Mouse (Mus musculus): ENCODE results near the gene Prkce.

Gene Prkce

DNA sequence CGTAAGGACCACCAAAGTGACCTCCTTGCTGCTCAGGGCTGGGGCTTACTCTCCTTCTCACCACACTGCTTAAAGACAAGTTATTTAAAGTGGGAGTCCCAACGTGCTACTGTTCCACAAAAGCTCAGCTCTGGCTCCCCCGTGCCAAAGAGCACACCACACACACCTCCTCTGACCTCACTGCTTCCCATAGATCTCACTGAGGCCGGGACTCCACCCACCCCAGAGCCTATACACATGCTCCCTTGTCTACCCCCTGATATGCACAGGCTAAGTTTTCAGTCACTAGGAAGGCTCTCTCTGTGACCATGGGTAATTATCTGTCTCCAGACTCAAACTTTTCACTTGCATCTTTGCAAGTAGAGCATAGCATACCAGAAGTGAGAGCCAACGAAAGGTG is 170.7 kb downstream of the Prkce start:
- DNase-seq = no peak

- no peak for DNase-seq
Measured at GRCm38 (mm10) chr17:86344032-86344431, 176.4 kb downstream of the Prkce start.

DNA sequence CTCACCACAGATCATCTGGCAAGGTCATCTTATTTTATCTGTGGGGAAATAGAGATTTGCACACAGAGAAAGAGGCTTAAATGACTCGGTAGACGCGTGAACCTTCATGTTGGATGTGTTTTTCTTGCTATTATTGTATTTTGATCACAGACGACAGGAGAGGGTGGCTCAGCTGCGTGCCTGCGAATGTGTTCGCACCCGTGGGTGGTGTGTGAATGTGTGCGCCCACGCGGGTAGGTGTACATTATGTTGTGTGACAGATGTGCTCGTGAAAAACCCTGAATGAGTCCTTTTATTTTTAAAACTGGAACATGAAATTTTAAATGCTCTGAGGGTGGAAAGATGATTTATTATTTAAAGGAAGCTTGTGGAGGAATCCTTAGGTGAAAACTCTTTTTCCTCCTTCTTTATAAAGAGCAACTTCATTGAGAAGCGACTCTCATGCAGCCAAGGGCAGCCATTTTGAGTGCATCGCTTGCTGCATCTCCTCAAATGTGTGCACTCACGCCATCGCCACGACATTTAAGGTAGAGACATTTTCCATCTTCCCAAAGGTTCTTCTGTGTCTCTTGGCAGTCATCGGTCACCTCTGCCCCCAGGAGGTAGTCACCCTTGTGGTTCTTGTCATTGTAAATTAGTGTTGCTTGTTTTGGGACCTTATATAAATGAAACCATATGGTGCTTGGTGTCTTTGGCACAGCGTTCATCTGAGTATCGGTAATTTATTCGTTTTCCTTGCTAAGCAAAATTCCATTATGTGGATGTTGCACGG is 177.8 kb downstream of the Prkce start:
- DNase-seq = no peak

DNA sequence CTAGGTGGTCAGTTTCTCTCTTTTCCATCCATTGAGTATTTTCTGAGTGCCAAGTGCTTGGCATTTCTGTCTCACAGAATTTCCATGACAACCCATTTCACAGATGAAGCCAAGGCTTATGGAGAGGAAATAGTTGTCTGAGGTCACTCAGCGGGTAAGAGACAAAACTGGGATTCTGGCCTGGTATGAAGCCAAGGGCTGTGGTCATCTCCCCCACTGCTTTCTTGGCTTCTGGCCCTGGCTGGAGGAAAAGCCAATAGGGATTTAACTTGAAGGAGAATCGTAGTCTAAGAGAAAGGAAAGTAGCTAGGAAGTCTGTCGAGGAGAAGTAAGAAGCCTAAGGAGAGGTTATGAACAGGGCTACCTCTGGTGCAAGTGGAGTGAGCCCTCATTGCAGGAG is 182.7 kb downstream of the Prkce start:
- peak; percentile 91 for DNase-seq

DNA sequence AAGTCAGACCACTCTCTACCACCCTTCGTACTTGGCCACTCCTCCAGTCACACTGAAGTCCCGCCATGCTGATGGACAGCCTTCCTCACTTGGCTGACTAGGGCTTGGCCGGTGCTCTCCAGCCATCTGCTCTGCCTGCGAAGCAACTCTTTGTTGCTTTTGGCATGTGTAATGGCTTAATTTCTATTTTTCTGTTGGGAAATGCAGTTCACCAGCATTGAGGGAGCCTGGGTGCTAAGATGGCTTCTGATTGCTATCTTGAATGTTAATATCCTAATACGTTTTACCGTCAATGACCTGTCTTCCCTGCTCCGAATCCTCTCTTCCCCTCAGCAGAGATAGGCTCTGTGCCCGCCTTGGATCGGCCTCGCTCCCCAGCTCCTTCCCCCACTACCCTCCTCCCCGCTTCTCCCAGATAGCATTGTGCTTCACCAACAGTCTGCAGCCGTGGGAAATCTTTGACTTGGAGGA is 183.2 kb downstream of the Prkce start:
- DNase-seq = peak; percentile 57

DNA sequence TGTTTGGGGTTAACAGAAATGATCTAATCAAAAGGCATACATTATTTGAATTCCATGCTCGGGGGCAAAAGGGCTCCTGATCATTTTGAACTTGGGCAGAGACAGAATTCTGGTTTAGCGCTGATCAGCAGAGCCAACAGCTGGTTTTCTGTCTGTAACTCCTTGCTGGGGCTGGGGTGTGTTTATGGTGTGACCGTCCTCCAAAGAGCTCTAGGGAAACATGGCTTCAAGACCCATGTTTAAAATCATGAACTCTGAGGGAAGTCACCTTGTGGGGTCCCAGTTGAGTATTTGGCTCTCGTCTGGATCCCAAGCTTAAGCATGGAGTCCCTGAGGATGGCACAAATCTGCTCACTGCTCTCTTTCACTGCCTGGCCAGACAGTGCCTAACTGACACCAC is 183.7 kb downstream of the Prkce start:
- DNase-seq = peak; percentile 25

DNA sequence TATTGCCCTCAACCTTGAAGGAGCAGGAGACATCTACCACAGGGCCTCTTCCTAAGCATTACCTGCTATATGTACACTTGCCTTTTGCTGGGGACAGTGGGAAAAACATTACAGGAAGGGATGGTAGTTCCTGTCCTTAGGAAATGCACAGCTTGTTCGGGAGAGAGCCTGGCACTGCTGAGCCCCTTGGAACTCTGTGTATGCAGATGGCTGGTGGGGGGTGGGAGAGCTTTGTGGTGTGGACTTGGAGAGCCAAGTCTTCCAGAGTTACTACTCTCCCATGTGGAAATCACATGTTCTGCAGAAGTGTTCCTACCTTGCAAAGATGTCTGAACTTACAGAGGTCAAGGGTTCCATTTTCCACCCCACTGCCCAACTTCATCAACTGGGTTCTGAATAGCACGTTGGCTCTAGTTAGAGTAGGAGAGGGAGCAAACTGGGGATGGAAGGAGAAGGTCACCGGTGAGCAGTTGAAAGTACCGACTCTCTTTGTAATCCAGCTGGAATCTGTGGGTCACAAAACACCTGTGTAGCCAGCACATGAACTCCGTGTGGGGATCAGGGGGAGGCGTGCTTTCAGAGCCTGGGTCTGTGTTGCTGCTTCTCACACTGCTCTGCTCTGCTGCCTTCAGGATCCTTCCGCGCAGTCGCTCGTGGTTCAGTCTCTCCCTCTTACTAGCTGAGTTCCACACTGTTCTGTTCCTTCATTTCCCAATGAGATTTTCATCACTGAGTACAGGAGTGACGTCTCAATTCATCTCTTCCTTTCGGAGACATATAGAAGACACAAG is 184.9 kb downstream of the Prkce start:
- no peak for DNase-seq

DNA sequence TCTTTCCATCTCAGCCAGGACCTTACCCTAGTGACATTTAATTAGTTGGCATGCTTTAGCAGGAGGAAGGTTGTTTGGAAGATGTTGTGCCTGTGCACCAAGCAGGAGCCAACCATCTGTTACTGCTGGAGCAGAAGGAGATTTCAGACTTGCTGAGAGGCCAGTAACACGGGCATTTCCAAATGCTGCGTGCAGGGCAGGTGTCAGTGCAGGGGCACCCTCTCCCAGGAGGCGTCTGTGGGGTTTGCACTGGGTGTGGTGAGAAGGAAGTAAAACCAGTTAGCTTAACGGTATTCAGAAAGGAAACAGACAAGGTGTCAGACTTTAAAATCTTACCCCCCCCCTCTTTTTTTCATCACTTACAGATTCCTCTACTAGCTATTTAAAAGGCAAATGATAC is 186.1 kb downstream of the Prkce start:
- no peak for DNase-seq

DNA sequence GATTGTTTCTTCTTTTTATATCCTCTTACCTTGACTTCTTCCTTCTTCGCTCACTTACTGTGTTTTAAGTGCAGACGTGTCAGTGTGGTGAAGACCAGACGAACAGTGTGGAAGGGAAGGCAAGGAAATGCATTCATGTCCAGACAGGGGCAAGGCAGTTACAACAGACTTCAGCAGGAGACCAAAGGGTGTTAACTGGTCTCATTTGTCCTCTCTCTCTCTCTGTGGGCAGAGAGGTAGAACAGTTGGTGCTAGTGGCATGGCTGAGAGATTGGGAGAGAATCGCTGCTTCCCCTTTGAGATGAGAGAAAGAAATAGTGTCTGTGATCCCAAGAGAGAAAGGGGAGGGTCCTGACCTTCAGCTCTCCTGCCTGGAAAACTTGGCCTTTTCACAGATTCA is 186.5 kb downstream of the Prkce start:
- no peak for DNase-seq

- DNase-seq = no peak
Measured at GRCm38 (mm10) chr17:86354896-86355295, 187.3 kb downstream of the Prkce start.

DNA sequence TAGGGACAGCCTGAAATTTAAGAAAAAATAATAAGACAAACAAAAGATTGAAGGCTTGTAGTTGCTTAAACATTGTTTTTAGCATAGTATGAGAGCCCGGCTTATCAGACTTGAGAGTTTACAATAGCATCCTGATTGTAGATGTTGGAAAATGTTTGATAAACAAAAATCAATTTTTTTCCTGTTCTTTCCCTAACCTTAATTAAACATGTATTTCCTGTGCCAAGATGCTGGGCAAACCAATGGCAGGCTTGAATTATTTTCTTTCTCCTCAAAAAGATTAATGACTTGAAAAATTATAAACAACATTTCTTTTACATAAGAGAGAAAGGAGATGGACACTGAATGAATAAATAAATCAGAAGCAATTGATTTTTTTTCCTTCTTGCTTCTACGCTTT is 187.7 kb downstream of the Prkce start:
- DNase-seq = no peak

DNA sequence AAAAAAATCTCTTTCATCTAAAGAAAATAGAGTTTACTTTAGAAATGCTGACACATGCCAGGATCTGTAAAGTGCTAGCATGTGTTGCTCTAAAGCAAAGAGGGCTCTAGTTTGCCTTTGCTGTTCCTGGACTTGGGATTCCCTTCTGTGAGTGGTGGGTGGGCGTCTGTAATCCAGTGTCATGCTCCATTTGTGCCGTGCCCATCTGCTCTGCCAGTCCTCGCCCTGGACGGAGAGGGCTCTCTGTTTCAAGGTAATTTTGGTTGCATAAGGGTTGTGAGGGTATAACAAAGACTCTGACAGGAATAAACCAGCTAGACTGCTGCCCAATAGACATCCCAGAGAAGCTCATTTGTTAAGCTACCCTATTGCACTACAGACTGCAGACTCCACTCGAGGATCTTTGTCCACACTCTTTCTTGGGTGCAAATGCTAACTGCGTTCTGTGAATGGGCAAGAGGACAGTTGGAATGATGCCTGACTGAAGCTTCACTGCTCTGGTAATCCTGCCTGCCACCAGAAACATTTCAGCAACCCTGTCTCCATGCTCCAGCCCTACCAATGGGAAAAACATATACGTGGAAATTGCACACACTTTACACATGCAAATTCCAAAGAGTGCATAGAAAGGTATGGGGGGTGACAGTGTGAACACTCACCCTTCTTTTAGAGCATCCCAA is 188.3 kb downstream of the Prkce start:
- no peak for DNase-seq

DNA sequence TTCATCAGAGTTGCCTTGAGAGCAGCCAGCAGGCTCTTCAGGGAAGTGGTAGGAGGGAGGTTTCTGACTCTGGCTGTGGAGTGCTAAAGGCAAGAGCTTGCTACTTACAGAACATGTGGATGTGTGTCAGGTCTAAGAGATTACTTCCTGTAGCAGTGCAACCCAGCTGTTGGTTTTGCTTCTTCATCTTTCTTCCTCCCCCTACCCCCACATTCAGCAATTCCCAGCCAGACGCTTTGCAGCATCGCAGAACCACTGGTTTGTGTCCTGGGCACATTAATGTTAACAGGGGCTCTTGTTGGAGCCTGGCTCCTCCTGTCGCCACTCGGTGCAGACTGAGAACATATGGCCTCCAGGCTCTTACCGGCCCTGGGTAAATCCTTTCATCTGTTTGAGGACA is 190.8 kb downstream of the Prkce start:
- DNase-seq = no peak

DNA sequence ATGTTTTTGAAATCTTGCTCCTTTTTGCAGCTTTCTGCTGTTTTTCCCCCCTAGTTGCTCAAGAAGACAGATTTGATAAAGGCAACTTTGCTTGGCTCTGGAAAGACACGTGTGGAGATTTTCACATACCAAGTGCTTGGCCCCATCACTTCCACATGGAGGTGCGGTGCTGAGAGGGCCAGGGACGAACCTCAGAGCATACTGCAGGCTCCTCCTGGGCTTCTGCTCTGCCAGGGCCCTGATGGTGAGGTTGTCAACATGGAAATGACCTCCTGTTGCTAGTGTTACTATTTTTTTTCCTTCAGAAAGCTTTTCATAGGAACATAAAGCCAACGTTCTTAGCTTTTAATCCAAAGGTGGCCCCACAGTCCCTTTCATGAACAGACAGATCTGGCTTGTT is 191.3 kb downstream of the Prkce start:
- no peak for DNase-seq

- no peak for DNase-seq
Measured at GRCm38 (mm10) chr17:86360849-86361248, 193.3 kb downstream of the Prkce start.

- no peak for DNase-seq
Measured at GRCm38 (mm10) chr17:86363356-86363755, 195.8 kb downstream of the Prkce start.

DNA sequence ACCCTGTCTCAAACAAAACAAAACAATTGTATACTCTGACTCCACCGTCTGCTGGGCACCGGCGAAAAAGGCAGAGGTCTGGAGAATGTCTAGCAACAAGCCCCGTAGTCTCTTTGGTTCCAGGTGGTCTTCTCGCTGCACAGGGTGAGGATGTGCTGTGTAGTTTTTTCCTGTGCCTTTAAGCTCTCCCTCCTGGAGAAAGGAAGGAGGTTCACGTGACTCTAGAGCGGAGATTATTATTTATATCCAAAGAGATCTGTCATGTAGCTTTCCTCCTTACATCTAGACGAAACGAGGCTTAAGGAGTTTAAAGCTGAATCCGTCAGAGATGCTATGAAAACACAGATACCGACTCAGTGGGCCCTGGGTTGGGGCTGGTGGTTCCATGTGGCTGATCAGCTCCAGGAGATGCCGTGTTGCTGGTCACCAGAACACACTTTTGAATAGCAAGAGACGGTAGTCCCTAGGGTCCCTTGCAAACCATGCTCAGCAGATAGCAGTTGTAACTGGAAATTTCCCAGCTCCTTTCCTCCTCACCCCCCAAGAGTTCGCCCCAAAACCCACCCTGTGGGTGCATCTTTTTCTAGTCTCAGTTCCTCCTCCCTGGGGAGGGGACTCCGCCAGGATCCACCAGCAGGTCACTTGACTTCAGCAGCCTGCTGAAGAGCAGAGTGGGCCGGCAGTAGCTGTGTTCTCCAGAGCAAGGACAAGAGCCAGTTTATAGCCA is 196.9 kb downstream of the Prkce start:
- no peak for DNase-seq

DNA sequence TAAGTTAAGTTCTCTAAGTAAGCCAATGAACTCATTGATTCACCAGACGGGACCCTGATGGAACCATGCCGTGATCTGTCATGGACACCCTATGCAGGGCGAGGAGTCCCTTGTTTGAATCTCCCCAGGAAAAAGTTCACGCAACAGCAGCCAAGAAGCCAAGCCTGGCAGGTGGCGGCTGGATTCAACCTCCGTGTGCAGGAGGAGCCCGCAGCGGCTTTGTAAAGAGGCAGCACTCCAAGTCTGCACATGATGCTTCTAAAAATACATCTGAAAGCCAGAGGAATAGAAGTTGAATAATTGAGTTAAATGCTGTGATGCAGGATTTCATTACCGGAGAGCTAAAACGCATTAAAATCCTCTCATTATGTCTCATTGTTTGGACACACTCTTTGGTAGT is 199.3 kb downstream of the Prkce start:
- DNase-seq = no peak

- no peak for DNase-seq
Measured at GRCm38 (mm10) chr17:86367676-86368075, 200.1 kb downstream of the Prkce start.

GRCm38 (mm10) chr17:86370106-86370742 is 202.6 kb downstream of the Prkce start:
- no peak for DNase-seq

DNA sequence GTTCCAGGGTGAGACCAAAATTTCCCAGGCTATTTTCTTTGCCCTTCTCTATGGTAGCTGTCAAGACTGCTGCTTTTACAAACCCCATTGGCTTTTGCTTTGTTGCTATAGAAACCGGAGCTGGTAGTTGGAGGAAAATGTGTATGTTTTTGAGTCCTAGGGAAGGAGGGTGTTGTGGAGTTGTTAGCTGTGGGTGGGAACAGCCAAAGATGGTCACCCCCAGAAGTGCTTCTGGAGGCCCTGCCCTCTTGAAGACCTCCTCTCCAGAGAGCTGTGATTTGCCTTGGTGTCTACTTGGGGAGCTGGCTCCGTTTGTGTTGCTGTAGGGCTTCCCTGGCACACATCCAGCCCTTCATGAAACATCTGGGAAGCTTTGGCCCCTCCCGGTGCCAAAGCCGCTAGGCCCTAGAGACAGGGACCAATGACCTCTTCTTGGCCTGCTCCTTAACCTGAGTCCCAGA is 203.5 kb downstream of the Prkce start:
- peak; percentile 66 for DNase-seq

DNA sequence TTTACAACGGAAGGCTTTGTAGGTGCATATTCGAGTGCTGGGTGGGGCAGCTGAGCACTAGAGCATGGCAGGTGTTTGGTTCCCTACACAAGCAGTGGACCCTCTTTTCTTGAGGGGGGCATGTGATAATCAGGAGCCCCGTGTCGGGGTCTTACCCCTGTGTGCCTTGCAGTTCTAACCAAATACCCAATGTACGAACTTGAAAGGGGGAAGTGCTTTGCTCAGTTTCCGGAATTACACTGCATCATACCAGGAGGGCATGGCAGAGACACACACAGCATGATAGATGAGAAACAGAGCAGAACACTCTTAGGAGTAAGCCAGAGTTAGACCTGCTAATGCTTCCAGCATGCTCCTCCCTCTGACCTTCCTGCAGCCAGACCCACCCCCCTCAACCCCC is 208.8 kb downstream of the Prkce start:
- no peak for DNase-seq
